Mouse (Mus musculus) CD4-positive naive resting alpha-beta T cell, adult 76 days (primary cell): Measurements from ENCODE around the gene Dmrtc1b. TPM values are rescaled to one million over a fixed set of nuclear protein-coding genes. Genes with fewer than 3 reads are reported as not detected.

ENCODE experiments used
- total RNA-seq: library from RNA; stranded (reverse); gene quantifications from one replicate; pipeline ENCODE4 v1.2.4, GENCODE M21; 2023

Gene Dmrtc1b
- not detected for total RNA-seq

GRCm38 (mm10) chrX:102707535-102707934, at the start of gene Dmrtc1b, which contains the start of gene Gm9112:
TSS of gene Dmrtc1b (plus strand) at chrX:102707865.
TSS of gene Gm9112 (minus strand) at chrX:102707635.

GRCm38 (mm10) chrX:102686872-102687271, 20.8 kb upstream of the Dmrtc1b start, which contains the start of gene Gm3880:
TSS of gene Gm3880 (minus strand) at chrX:102686972.

Other genes with a start within 250 kb of the Dmrtc1b start
- 24.5 TPM for gene Hdac8, start 202.5 kb upstream of the Dmrtc1b start, total RNA-seq
- 1.4 TPM for gene Phka1, start 63.6 kb upstream of the Dmrtc1b start, total RNA-seq
- not detected for gene Gm3880, start 20.9 kb upstream of the Dmrtc1b start, total RNA-seq
- not detected for gene Gm9112, start 230 bp upstream of the Dmrtc1b start, total RNA-seq
- gene Dmrtc1c1, start 95.1 kb downstream of the Dmrtc1b start, total RNA-seq, result not detected
- not detected for gene Dmrtc1c2, start 146.8 kb downstream of the Dmrtc1b start, total RNA-seq
- not detected for gene 1700031F05Rik, start 160.1 kb downstream of the Dmrtc1b start, total RNA-seq
- gene Dmrtc1a, start 200.8 kb downstream of the Dmrtc1b start, total RNA-seq, result not detected
- not detected for gene 1700011M02Rik, start 201.0 kb downstream of the Dmrtc1b start, total RNA-seq
- gene 1700018G05Rik, start 220.5 kb downstream of the Dmrtc1b start, total RNA-seq, result not detected